9 mouse cellular contexts compared by ENCODE assay signal in the genomic region with DNA sequence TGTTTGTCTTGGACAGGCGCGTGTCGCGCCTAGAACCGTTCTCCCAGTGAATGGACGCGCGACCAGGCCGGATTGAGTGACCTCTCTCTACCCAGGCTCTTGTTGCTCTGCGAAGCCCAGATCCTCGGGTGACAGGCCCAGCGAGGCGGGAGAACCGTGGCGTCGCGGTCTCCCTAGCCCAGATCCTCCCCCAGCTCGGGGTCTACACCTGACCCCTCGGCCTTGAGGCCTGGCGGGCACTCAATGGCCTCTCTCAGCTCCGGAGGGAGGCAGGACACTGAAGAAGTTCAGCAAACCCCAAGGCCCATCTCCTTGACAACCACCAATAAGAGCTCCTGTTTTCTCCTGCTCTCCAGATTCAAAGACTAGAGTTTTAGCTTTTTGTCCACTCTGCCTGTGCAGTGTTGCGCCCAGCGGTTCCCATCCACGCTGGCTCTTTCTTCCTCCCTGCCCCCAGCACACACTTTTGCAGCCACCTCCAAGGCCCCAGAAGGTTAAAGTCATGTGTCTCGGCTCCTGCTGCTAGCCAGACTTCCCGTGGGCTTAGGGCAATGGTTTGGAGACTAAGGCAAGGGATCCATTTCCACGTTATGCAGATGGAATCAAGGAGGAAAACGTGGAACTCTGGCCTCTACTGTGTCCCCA. TPM values are rescaled to one million over a fixed set of nuclear protein-coding genes. Genes with fewer than 3 reads are reported as not detected.
DNase-seq lines count a peak whose midpoint lies in the region; ATAC-seq and TF ChIP-seq lines count a peak whose summit lies in the region.
"Had no signal": no experiment of that assay in that cellular context is flagged by ENCODE, and none has a peak within 500 bp of the region (broad histone marks: within the 10 kb centered on the region; RNA-seq: fewer than 3 reads in every experiment).

No protein-coding gene starts in this region.

- H3K9ac ChIP-seq in limb, embryonic 11.5 days (ENCODE audit: low read length): no peak overlapping the region
- no peak overlapping the region for H3K9ac ChIP-seq in stomach, postnatal 0 days (ENCODE audit: low read length)
- H3K9ac ChIP-seq: liver, embryonic 13.5 days had no signal

- no peak for TF ChIP-seq POLR2A in testis, adult 2 months (IDR thresholded peaks at IDR 0.05; ENCODE audit: control insufficient read depth, low read depth, low read length)

- peak; percentile 19 for DNase-seq in adrenal gland, postnatal 14 days
- DNase-seq in adrenal gland, postnatal 25 days: no peak
- no peak for DNase-seq in testis, postnatal 14 days (ENCODE audit: low spot score)
- no peak for DNase-seq in limb, embryonic 11.5 days (ENCODE audit: low spot score)
- DNase-seq in stomach, postnatal 0 days (ENCODE audit: low spot score): peak; percentile 18
- DNase-seq in cerebellum, adult 11 months: no peak
- no peak for DNase-seq in cerebellum, adult 11-12 months

- TF ChIP-seq EP300 in stomach, postnatal 0 days (optimal IDR thresholded peaks at IDR 0.05): no peak

- no peak for ATAC-seq in limb, embryonic 11.5 days (ENCODE audit: insufficient number of reproducible peaks, low FRiP score, low TSS enrichment, low read depth)
- ATAC-seq in stomach, postnatal 0 days (ENCODE audit: low FRiP score, low TSS enrichment): no peak

- peak overlapping the region; percentile 55 for H3K4me3 ChIP-seq in testis, adult 2 months (ENCODE audit: control insufficient read depth, low read depth, low read length)
- no peak overlapping the region; the same call in 1 of the 2 replicates for H3K4me3 ChIP-seq in limb, embryonic 11.5 days (ENCODE audit: low read depth, low read length)
- H3K4me3 ChIP-seq in stomach, postnatal 0 days (ENCODE audit: low read depth, low read length): no peak overlapping the region

- H3K27me3 ChIP-seq in testis, adult 2 months (ENCODE audit: control insufficient read depth, insufficient read depth, low read length): no peaks in the 10 kb centered on the region
- no peaks in the 10 kb centered on the region for H3K27me3 ChIP-seq in limb, embryonic 11.5 days (ENCODE audit: control insufficient read depth, insufficient read depth, low read length)
- peaks cover 2% of the 10 kb centered on the region; the same call in 1 of the 2 replicates for H3K27me3 ChIP-seq in stomach, postnatal 0 days (ENCODE audit: control insufficient read depth, insufficient read depth, low read length)

- no peak overlapping the region for H3K27ac ChIP-seq in testis, adult 2 months (ENCODE audit: control insufficient read depth, insufficient read depth, low read depth, low read length)
- no peak overlapping the region for H3K27ac ChIP-seq in limb, embryonic 11.5 days (replicated peaks; ENCODE audit: low read depth, low read length)
- H3K27ac ChIP-seq in stomach, postnatal 0 days (replicated peaks): no peak overlapping the region
- H3K27ac ChIP-seq: liver, embryonic 13.5 days had no signal

- H3K4me2 ChIP-seq in limb, embryonic 11.5 days (ENCODE audit: low read depth, severe bottlenecking): peak overlapping the region; percentile 67
- H3K4me2 ChIP-seq in stomach, postnatal 0 days (replicated peaks; ENCODE audit: low read depth): no peak overlapping the region

- no peak for TF ChIP-seq CTCF in testis, adult 2 months (IDR thresholded peaks at IDR 0.05; ENCODE audit: control insufficient read depth, insufficient read depth, insufficient replicate concordance, low read depth, low read length)
- TF ChIP-seq CTCF in stomach, postnatal 0 days (IDR thresholded peaks at IDR 0.05; ENCODE audit: low read depth): no peak

- no peaks in the 10 kb centered on the region for H3K9me3 ChIP-seq in limb, embryonic 11.5 days (ENCODE audit: control insufficient read depth, low read length)
- H3K9me3 ChIP-seq in stomach, postnatal 0 days (ENCODE audit: control insufficient read depth, low read length): no peaks in the 10 kb centered on the region
- H3K9me3 ChIP-seq: liver, embryonic 13.5 days had no signal

- no peaks in the 10 kb centered on the region for H3K36me3 ChIP-seq in testis, adult 2 months (ENCODE audit: control insufficient read depth, insufficient read depth, low read length)
- H3K36me3 ChIP-seq in limb, embryonic 11.5 days (ENCODE audit: control insufficient read depth, insufficient read depth, low read length): no peaks in the 10 kb centered on the region
- no peaks in the 10 kb centered on the region for H3K36me3 ChIP-seq in stomach, postnatal 0 days (ENCODE audit: control insufficient read depth, insufficient read depth, low read length)
- H3K36me3 ChIP-seq: liver, embryonic 13.5 days had no signal

- peaks cover 19% of the 10 kb centered on the region for H3K4me1 ChIP-seq in testis, adult 2 months (ENCODE audit: control insufficient read depth, insufficient read depth, low read length)
- H3K4me1 ChIP-seq in limb, embryonic 11.5 days (ENCODE audit: control insufficient read depth, insufficient read depth, low read length): peaks cover 28% of the 10 kb centered on the region
- peaks cover 2% of the 10 kb centered on the region for H3K4me1 ChIP-seq in stomach, postnatal 0 days (replicated peaks; ENCODE audit: control insufficient read depth, insufficient read depth)

- 19% methylated on average over 28 of the region's 28 CpGs for WGBS in limb, embryonic 11.5 days
- WGBS in stomach, postnatal 0 days: 33% methylated on average over 28 of the region's 28 CpGs

RNA-seq across cellular contexts. Expression of gene Scube1, which starts 0.9 kb away (rescaled TPM):
- 5.9 and 6.6 TPM in 2 replicates for total RNA-seq in adrenal gland, postnatal 14 days (2021)
- total RNA-seq in adrenal gland, postnatal 25 days (2021): 3.9 and 4.8 TPM in 2 replicates
- polyA plus RNA-seq in testis, adult 2 months (2012; rRNA removed): 0.96 and 1.4 TPM in 2 replicates
- 62.3 and 70.9 TPM in 2 replicates for polyA plus RNA-seq in limb, embryonic 11.5 days (2014; fragmentation: Nextera tagmentation; extraction: Ambion mirVana)
- polyA plus RNA-seq in stomach, postnatal 0 days (2015; fragmentation: Nextera tagmentation; extraction: Ambion mirVana): 5.0 and 5.5 TPM in 2 replicates

RNA-seq across cellular contexts. Expression of gene Mpped1, which starts 53.6 kb away (rescaled TPM):
- not detected in 2 replicates for total RNA-seq in adrenal gland, postnatal 14 days (2021)
- total RNA-seq in adrenal gland, postnatal 25 days (2021): not detected in 2 replicates
- polyA plus RNA-seq in testis, adult 2 months (2012; rRNA removed): 4.1 and 5.6 TPM in 2 replicates
- polyA plus RNA-seq in limb, embryonic 11.5 days (2014; fragmentation: Nextera tagmentation; extraction: Ambion mirVana): 4.3 TPM in 2 replicates
- 0.08 and 0.10 TPM in 2 replicates for polyA plus RNA-seq in stomach, postnatal 0 days (2015; fragmentation: Nextera tagmentation; extraction: Ambion mirVana)

Comparison
In these comparisons a context has a peak if more than half of its experiments do, and no peak if none do; other contexts are left out.
1. DNase-seq: peak in adrenal gland, postnatal 14 days (single experiment) and stomach, postnatal 0 days (single experiment); none in adrenal gland, postnatal 25 days (single experiment), testis, postnatal 14 days (single experiment), limb, embryonic 11.5 days (single experiment), cerebellum, adult 11 months (single experiment) and cerebellum, adult 11-12 months (single experiment).